Mouse (Mus musculus): ENCODE measurements around the gene Stx16.

GRCm38 (mm10) chr2:174132413-174132969 is 56.4 kb downstream of the Stx16 start:
- TF ChIP-seq CTCF (IDR thresholded peaks at IDR 0.05; ENCODE audit: low read depth, low read length) (no peak), TAL1 (conservative IDR thresholded peaks at IDR 0.05; ENCODE audit: low read depth, low read length) (no peak), GATA1 (IDR thresholded peaks at IDR 0.05; ENCODE audit: borderline replicate concordance, low read length) (no peak), GATA2 (IDR thresholded peaks at IDR 0.05; ENCODE audit: borderline replicate concordance, low read depth, low read length) (no peak), POLR2AphosphoS5 (IDR thresholded peaks at IDR 0.05; ENCODE audit: insufficient replicate concordance, low read depth, low read length) (no peak)

All from G1E (cell line).